Mouse (Mus musculus) CH12.LX (cell line): ENCODE measurements around the gene Tbck.

Experiments
- CTCF ChIP-seq, 2 experiments: IDR thresholded peaks in 1 of 2; conservative IDR thresholded peaks in 1 of 2; 2 replicates each; pipeline ENCODE4 v1.5.1; 2011 to 2012; ENCODE audit warnings: low read depth in 2 of 2, low read length in 2 of 2, improper control_type of control experiment in 1 of 2, inconsistent platforms in 1 of 2, mild to moderate bottlenecking in 1 of 2, moderate library complexity in 1 of 2
- IRF4 ChIP-seq: IDR thresholded peaks from 2 replicates; pipeline ENCODE4 v1.6.1; 2014; ENCODE audit warnings: low read depth, mild to moderate bottlenecking, inconsistent platforms, low read length, improper control_type of control experiment
- MXI1 ChIP-seq: IDR thresholded peaks from 2 replicates; pipeline ENCODE4 v1.6.1; 2011; ENCODE audit warnings: mild to moderate bottlenecking, low read depth, low read length, improper control_type of control experiment

DNA sequence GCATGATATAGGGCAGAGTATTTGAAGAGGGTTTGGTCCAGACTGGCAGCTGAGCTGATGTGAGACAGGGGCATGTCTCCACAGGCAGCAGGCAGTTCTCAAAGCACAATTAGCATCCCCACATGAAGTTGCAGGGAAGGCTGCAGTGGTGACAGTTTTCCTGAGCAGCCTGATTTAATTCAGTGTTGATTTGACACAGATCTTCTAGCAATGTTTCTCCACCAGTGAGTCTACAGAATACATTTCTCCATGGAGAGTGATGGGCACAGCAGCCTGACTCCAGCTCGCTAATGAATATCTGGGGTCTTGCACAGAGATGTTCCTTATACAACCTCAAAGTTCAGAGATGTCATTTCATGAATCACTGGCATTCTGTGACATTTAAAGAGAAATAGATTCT is 99.1 kb downstream of the Tbck start:
- no peak for TF ChIP-seq CTCF (conservative IDR thresholded peaks at IDR 0.05 in 1 of 2, IDR thresholded peaks at IDR 0.05 in 1 of 2; ENCODE audit: low read depth in 2 of 2, low read length in 2 of 2)
- TF ChIP-seq MXI1 = no peak
- TF ChIP-seq IRF4 = no peak
